Mouse (Mus musculus): ENCODE measurements at regions not wholly inside any gene's neighbourhood (a gene's known extent, or its start where the extent isn't known, plus 50 kb on each side); places are given as distances from the start of the nearest gene placed in this dataset.

GRCm38 (mm10) chr3:149509178-149509577 lies 518.8 kb upstream of the Adgrl2 start:
- DNase-seq, result no peak
- no peaks in the 10 kb centered on the region for H3K4me1 ChIP-seq (ENCODE audit: control insufficient read depth, insufficient read depth, low read length)
- TF ChIP-seq CTCF (IDR thresholded peaks at IDR 0.05; ENCODE audit: borderline replicate concordance, insufficient read depth, low read depth, low read length) (no peak), POLR2A (IDR thresholded peaks at IDR 0.05; ENCODE audit: borderline replicate concordance, insufficient read depth, low read length) (no peak)
- no peak overlapping the region for H3K4me3 ChIP-seq (replicated peaks; ENCODE audit: insufficient read depth, low read depth, low read length)
- 81% methylated on average over 6 of the region's 6 CpGs for WGBS
- H3K27me3 ChIP-seq (ENCODE audit: control insufficient read depth, insufficient read depth, low read length), result no peaks in the 10 kb centered on the region
- H3K27ac ChIP-seq (ENCODE audit: insufficient read depth, low read length), result no peak overlapping the region

GRCm38 (mm10) chr3:149508671-149509070 lies 518.3 kb upstream of the Adgrl2 start:
- TF ChIP-seq POLR2A (IDR thresholded peaks at IDR 0.05; ENCODE audit: borderline replicate concordance, insufficient read depth, low read length) (no peak), CTCF (IDR thresholded peaks at IDR 0.05; ENCODE audit: borderline replicate concordance, insufficient read depth, low read depth, low read length) (no peak)
- WGBS, result 90% methylated on average over 10 of the region's 10 CpGs
- Histone ChIP-seq H3K27me3 (ENCODE audit: control insufficient read depth, insufficient read depth, low read length) (no peaks in the 10 kb centered on the region), H3K4me3 (replicated peaks; ENCODE audit: insufficient read depth, low read depth, low read length) (no peak overlapping the region), H3K27ac (ENCODE audit: insufficient read depth, low read length) (no peak overlapping the region), H3K4me1 (ENCODE audit: control insufficient read depth, insufficient read depth, low read length) (no peaks in the 10 kb centered on the region)
- DNase-seq, result no peak

GRCm38 (mm10) chr3:149505692-149506091 lies 515.3 kb upstream of the Adgrl2 start:
- Histone ChIP-seq H3K27me3 (ENCODE audit: control insufficient read depth, insufficient read depth, low read length) (no peaks in the 10 kb centered on the region), H3K27ac (ENCODE audit: insufficient read depth, low read length) (no peak overlapping the region), H3K4me3 (replicated peaks; ENCODE audit: insufficient read depth, low read depth, low read length) (no peak overlapping the region), H3K4me1 (ENCODE audit: control insufficient read depth, insufficient read depth, low read length) (no peaks in the 10 kb centered on the region)
- TF ChIP-seq POLR2A (IDR thresholded peaks at IDR 0.05; ENCODE audit: borderline replicate concordance, insufficient read depth, low read length), result no peak
- no peak for TF ChIP-seq CTCF (IDR thresholded peaks at IDR 0.05; ENCODE audit: borderline replicate concordance, insufficient read depth, low read depth, low read length)
- 72% methylated on average over 9 of the region's 9 CpGs for WGBS
- DNase-seq, result no peak

GRCm38 (mm10) chr3:149503992-149504391 lies 513.6 kb upstream of the Adgrl2 start:
- WGBS, result 89% methylated on average over 2 of the region's 2 CpGs
- Histone ChIP-seq H3K4me1 (ENCODE audit: control insufficient read depth, insufficient read depth, low read length) (no peaks in the 10 kb centered on the region), H3K27ac (ENCODE audit: insufficient read depth, low read length) (no peak overlapping the region), H3K4me3 (replicated peaks; ENCODE audit: insufficient read depth, low read depth, low read length) (no peak overlapping the region), H3K27me3 (ENCODE audit: control insufficient read depth, insufficient read depth, low read length) (no peaks in the 10 kb centered on the region)
- DNase-seq, result no peak
- TF ChIP-seq POLR2A (IDR thresholded peaks at IDR 0.05; ENCODE audit: borderline replicate concordance, insufficient read depth, low read length), result no peak
- TF ChIP-seq CTCF (IDR thresholded peaks at IDR 0.05; ENCODE audit: borderline replicate concordance, insufficient read depth, low read depth, low read length), result no peak

- no peak for DNase-seq
- Histone ChIP-seq H3K27ac (ENCODE audit: insufficient read depth, low read length) (no peak overlapping the region), H3K4me1 (ENCODE audit: control insufficient read depth, insufficient read depth, low read length) (no peaks in the 10 kb centered on the region), H3K27me3 (ENCODE audit: control insufficient read depth, insufficient read depth, low read length) (no peaks in the 10 kb centered on the region), H3K4me3 (replicated peaks; ENCODE audit: insufficient read depth, low read depth, low read length) (no peak overlapping the region)
- 84% methylated on average over 3 of the region's 3 CpGs for WGBS
- TF ChIP-seq CTCF (IDR thresholded peaks at IDR 0.05; ENCODE audit: borderline replicate concordance, insufficient read depth, low read depth, low read length) (no peak), POLR2A (IDR thresholded peaks at IDR 0.05; ENCODE audit: borderline replicate concordance, insufficient read depth, low read length) (no peak)
Measured at GRCm38 (mm10) chr3:149500130-149500529, 509.8 kb upstream of the Adgrl2 start.

GRCm38 (mm10) chr3:149498765-149499164 lies 508.4 kb upstream of the Adgrl2 start:
- no peak for TF ChIP-seq CTCF (IDR thresholded peaks at IDR 0.05; ENCODE audit: borderline replicate concordance, insufficient read depth, low read depth, low read length)
- no peak for TF ChIP-seq POLR2A (IDR thresholded peaks at IDR 0.05; ENCODE audit: borderline replicate concordance, insufficient read depth, low read length)
- WGBS, result 79% methylated on average over 1 of the region's 1 CpGs
- H3K4me3 ChIP-seq (replicated peaks; ENCODE audit: insufficient read depth, low read depth, low read length), result no peak overlapping the region

GRCm38 (mm10) chr3:149496829-149497471 lies 506.6 kb upstream of the Adgrl2 start:
- no peak overlapping the region for H3K4me3 ChIP-seq (replicated peaks; ENCODE audit: insufficient read depth, low read depth, low read length)
- no peak overlapping the region for H3K27ac ChIP-seq (ENCODE audit: insufficient read depth, low read length)
- WGBS, result 87% methylated on average over 10 of the region's 10 CpGs
- no peaks in the 10 kb centered on the region for H3K4me1 ChIP-seq (ENCODE audit: control insufficient read depth, insufficient read depth, low read length)
- TF ChIP-seq POLR2A (IDR thresholded peaks at IDR 0.05; ENCODE audit: borderline replicate concordance, insufficient read depth, low read length), result no peak
- TF ChIP-seq CTCF (IDR thresholded peaks at IDR 0.05; ENCODE audit: borderline replicate concordance, insufficient read depth, low read depth, low read length), result no peak
- H3K27me3 ChIP-seq (ENCODE audit: control insufficient read depth, insufficient read depth, low read length), result no peaks in the 10 kb centered on the region
- DNase-seq, result no peak

More at GRCm38 (mm10) chr3:149498765-149499164, 508.4 kb upstream of the Adgrl2 start:
- no peak for DNase-seq
- Histone ChIP-seq H3K4me1 (ENCODE audit: control insufficient read depth, insufficient read depth, low read length) (no peaks in the 10 kb centered on the region), H3K27me3 (ENCODE audit: control insufficient read depth, insufficient read depth, low read length) (no peaks in the 10 kb centered on the region), H3K27ac (ENCODE audit: insufficient read depth, low read length) (no peak overlapping the region)

- Histone ChIP-seq H3K27me3 (ENCODE audit: control insufficient read depth, insufficient read depth, low read length) (no peaks in the 10 kb centered on the region), H3K4me3 (replicated peaks; ENCODE audit: insufficient read depth, low read depth, low read length) (no peak overlapping the region), H3K27ac (ENCODE audit: insufficient read depth, low read length) (no peak overlapping the region), H3K4me1 (ENCODE audit: control insufficient read depth, insufficient read depth, low read length) (no peaks in the 10 kb centered on the region)
- WGBS, result 83% methylated on average over 2 of the region's 2 CpGs
- TF ChIP-seq POLR2A (IDR thresholded peaks at IDR 0.05; ENCODE audit: borderline replicate concordance, insufficient read depth, low read length) (no peak), CTCF (IDR thresholded peaks at IDR 0.05; ENCODE audit: borderline replicate concordance, insufficient read depth, low read depth, low read length) (no peak)
- DNase-seq, result no peak
Measured at GRCm38 (mm10) chr3:149496122-149496521, 505.8 kb upstream of the Adgrl2 start.
